Mouse (Mus musculus) megakaryocyte, embryonic 14.5 days (primary cell): ENCODE measurements at regions not wholly inside any gene's neighbourhood (a gene's known extent, or its start where the extent isn't known, plus 50 kb on each side); places are given as distances from the start of the nearest gene placed in this dataset.

ENCODE experiments used
- H3K27me3 ChIP-seq: replicated peaks from 2 replicates; pipeline ENCODE3; 2012; ENCODE audit warnings: inconsistent platforms
- H3K36me3 ChIP-seq: replicated peaks from 2 replicates; pipeline ENCODE3; 2012; ENCODE audit warnings: low read length, inconsistent platforms, mixed read lengths
- H3K4me1 ChIP-seq: 2 replicates; pipeline ENCODE4 v1.6.1; 2012; ENCODE audit warnings: inconsistent platforms
- H3K4me3 ChIP-seq: replicated peaks from 2 replicates; pipeline ENCODE3; 2012; ENCODE audit warnings: moderate library complexity, mild to moderate bottlenecking, inconsistent platforms
- H3K9me3 ChIP-seq: 2 replicates; pipeline ENCODE4 v1.6.1; 2012; ENCODE audit warnings: inconsistent platforms
- FLI1 ChIP-seq: IDR thresholded peaks from 2 replicates; pipeline ENCODE4 v1.6.1; 2012; ENCODE audit warnings: low read length, inconsistent platforms, mixed read lengths
- GATA1 ChIP-seq: IDR thresholded peaks from 3 replicates; pipeline ENCODE4 v1.6.1; 2012; ENCODE audit warnings: mixed read lengths, low read length, inconsistent platforms, borderline replicate concordance

GRCm38 (mm10) chr14:76747814-76748213 is 191.1 kb upstream of the Serp2 start:
- Histone ChIP-seq H3K27me3 (peaks cover 38% of the 10 kb centered on the region), H3K9me3 (peaks cover 7% of the 10 kb centered on the region)
- TF ChIP-seq FLI1 (no peak), GATA1 (no peak)

GRCm38 (mm10) chr14:76746282-76746681 is 189.6 kb upstream of the Serp2 start:
- Histone ChIP-seq H3K27me3 (peaks cover 47% of the 10 kb centered on the region), H3K4me1 (peaks cover 11% of the 10 kb centered on the region), H3K9me3 (peaks cover 22% of the 10 kb centered on the region), H3K36me3 (no peaks in the 10 kb centered on the region), H3K4me3 (no peak overlapping the region)
- TF ChIP-seq GATA1 (no peak), FLI1 (no peak)

More at GRCm38 (mm10) chr14:76747814-76748213, 191.1 kb upstream of the Serp2 start:
- Histone ChIP-seq H3K4me1 (peaks cover 11% of the 10 kb centered on the region), H3K4me3 (no peak overlapping the region), H3K36me3 (no peaks in the 10 kb centered on the region)

- Histone ChIP-seq H3K4me3 (no peak overlapping the region), H3K9me3 (peaks cover 22% of the 10 kb centered on the region), H3K4me1 (peaks cover 16% of the 10 kb centered on the region), H3K36me3 (no peaks in the 10 kb centered on the region), H3K27me3 (peaks cover 43% of the 10 kb centered on the region)
- TF ChIP-seq FLI1 (no peak), GATA1 (no peak)
Observed at GRCm38 (mm10) chr14:76744674-76745433, 188.2 kb upstream of the Serp2 start.

GRCm38 (mm10) chr14:76742297-76742696 is 185.6 kb upstream of the Serp2 start:
- TF ChIP-seq GATA1 = no peak
- no peak for TF ChIP-seq FLI1
- peaks cover 16% of the 10 kb centered on the region for H3K9me3 ChIP-seq
- H3K36me3 ChIP-seq = no peaks in the 10 kb centered on the region
- no peak overlapping the region for H3K4me3 ChIP-seq
- H3K27me3 ChIP-seq = peaks cover 55% of the 10 kb centered on the region
- peaks cover 21% of the 10 kb centered on the region for H3K4me1 ChIP-seq

- Histone ChIP-seq H3K4me1 (peaks cover 38% of the 10 kb centered on the region), H3K27me3 (peaks cover 54% of the 10 kb centered on the region), H3K36me3 (no peaks in the 10 kb centered on the region), H3K9me3 (peaks cover 16% of the 10 kb centered on the region), H3K4me3 (no peak overlapping the region)
- TF ChIP-seq GATA1 = no peak
- TF ChIP-seq FLI1 = no peak
Observed at GRCm38 (mm10) chr14:76739836-76740597, 183.3 kb upstream of the Serp2 start.

GRCm38 (mm10) chr14:76735997-76736396 is 179.3 kb upstream of the Serp2 start:
- Histone ChIP-seq H3K36me3 (no peaks in the 10 kb centered on the region), H3K4me3 (no peak overlapping the region), H3K9me3 (no peaks in the 10 kb centered on the region), H3K27me3 (peaks cover 53% of the 10 kb centered on the region), H3K4me1 (peaks cover 60% of the 10 kb centered on the region)
- TF ChIP-seq GATA1 = no peak
- TF ChIP-seq FLI1 = no peak

GRCm38 (mm10) chr14:76735107-76735506 is 178.4 kb upstream of the Serp2 start:
- peaks cover 53% of the 10 kb centered on the region for H3K27me3 ChIP-seq
- H3K4me1 ChIP-seq = peaks cover 64% of the 10 kb centered on the region
- H3K4me3 ChIP-seq = no peak overlapping the region
- no peaks in the 10 kb centered on the region for H3K9me3 ChIP-seq
- no peaks in the 10 kb centered on the region for H3K36me3 ChIP-seq
- TF ChIP-seq GATA1 = no peak
- no peak for TF ChIP-seq FLI1

GRCm38 (mm10) chr14:76733258-76733823 is 176.7 kb upstream of the Serp2 start:
- H3K36me3 ChIP-seq = no peaks in the 10 kb centered on the region
- H3K4me1 ChIP-seq = peaks cover 66% of the 10 kb centered on the region
- peaks cover 46% of the 10 kb centered on the region for H3K27me3 ChIP-seq
- TF ChIP-seq GATA1 (no peak), FLI1 (no peak)
- H3K4me3 ChIP-seq = no peak overlapping the region
- no peaks in the 10 kb centered on the region for H3K9me3 ChIP-seq

- H3K27me3 ChIP-seq = peaks cover 36% of the 10 kb centered on the region
- TF ChIP-seq GATA1 (no peak), FLI1 (no peak)
- no peak overlapping the region for H3K4me3 ChIP-seq
- peaks cover 62% of the 10 kb centered on the region for H3K4me1 ChIP-seq
- no peaks in the 10 kb centered on the region; the same call in 1 of the 2 replicates for H3K9me3 ChIP-seq
- H3K36me3 ChIP-seq = no peaks in the 10 kb centered on the region
Observed at GRCm38 (mm10) chr14:76731096-76731986, 174.7 kb upstream of the Serp2 start.
